Mouse (Mus musculus): ENCODE measurements around the gene Mprip.
A peak's percentile ranks its signal among the peaks of the same experiment; 100 is the strongest.

Gene Mprip

DNA sequence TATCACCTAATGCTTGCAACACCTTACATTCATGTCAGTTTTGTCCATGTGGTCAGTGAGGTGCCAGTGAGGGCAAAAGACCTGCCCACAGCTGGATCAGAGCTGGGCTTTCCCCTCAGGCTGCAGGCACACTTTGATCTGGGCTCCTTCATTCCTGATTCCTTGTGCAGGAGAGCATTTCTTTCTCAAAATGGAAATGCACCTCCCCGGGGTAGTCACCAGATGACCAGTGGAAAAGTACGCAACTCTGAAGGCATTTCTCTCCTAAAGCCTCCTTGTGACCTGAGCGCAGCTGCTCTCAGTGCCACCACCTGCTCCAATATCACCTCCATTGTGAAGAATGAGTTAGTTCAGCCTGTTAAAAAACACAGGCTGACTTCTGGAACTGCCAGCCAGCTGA, at the start of gene Mprip:
Gene Mprip (plus strand): TSS at position 301 of the 400 bp plus-strand sequence.
- DNase-seq: no peak

DNA sequence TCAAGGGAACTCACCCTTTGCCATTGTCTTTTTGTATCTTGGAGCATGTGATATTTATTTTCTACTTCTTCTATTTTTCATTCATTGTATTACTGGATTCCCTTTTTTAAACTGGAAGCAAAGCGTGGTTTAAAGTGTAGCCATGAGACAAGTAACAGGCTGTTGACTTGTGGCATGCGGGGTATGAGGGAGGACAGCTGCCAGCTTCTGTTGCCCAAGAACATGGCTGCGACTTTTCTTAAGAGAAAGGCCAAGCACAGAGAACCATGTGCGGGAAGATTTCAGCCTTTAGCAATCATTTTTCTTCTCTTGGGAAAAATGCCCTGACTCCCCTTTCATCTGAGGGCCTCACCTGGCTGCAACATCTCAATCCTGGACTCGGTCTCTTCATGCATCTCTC, 49.5 kb upstream of the Mprip start:
- peak; percentile 56 for DNase-seq

DNA sequence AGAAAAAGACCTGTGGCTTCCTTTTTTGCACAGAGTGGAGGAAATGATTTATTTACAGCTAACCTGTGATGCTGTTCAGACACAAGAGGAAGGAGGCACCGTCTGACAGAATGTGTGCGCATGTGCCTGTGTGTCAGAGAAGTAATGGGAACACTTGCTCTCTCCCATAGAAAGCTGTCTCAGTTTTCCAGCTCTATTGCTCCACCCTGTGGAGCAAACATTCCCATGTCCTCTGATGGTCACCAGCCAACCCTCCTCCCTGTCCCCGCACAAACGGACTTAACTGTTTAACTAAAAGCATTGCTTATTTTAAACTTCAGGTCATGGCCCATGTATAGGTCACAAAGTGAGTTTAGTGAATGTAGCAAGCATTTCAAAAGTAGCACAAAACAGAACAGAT, 47.0 kb upstream of the Mprip start:
- DNase-seq: no peak

DNA sequence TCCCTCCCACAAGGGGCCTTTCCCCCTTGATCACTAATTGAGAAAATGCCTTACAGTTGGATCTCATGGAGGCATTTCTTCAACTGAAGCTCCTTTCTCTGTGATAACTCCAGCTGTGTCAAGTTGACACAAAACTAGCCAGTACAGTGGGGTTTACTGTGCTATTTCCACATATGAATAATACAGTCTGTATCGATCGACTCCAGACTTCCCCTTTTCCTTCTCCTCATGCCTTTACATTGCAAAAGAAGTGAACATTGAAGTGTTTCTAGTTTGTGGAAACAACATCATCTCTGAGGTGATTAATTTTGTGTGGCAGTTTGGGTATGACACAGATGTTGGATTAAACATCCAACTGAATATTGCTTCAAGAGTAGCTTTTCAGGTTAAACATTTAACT, 44.1 kb upstream of the Mprip start:
- DNase-seq: peak; percentile 4

DNA sequence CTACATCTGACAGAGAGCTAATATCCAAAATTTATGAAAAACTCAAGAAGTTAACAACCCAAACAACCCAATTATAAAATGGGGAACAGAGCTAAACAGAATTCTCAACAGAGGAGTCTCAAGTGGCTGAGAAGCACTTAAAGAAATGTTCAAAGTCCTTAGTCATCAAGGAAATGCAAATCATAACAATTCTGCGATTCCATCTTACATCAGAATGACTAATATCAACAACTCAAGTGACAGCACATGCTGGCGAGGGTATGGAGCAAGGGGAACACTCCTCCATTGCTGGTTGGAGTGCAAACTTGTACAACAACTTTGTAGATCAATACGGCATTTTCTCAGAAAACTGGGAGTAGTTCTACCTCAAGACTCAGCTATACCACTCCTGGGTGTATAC, 38.9 kb upstream of the Mprip start:
- DNase-seq: peak; percentile 16

DNA sequence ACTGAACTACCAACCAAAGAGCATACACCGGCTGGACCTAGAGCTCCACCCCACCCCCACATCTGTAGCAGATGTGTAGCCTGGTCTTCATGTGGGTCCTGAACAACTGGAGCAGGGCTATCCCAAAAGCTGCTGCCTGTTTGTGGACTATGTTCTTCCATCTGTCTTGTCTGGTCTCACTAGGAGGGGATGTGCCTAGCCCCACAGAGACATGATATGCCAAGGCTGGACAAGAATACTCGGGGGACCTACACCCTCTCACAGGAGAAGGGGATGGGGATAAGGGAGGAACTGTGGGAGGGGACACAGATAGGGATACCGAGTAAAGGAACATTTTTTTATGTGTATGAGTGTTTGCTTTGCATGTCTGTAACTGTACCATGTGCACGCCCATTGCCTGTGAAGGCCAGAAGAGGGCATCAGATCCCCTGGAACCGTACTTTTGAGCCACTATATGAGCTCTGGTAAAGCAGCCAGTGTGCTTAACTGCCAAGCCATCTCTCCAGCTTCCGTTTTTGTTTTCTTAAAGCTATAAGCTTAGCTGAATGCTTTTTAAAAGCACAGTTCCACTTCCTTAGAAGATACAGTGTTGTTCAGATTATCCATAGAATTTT, 37.0 kb upstream of the Mprip start:
- peak; percentile 94 for DNase-seq

DNA sequence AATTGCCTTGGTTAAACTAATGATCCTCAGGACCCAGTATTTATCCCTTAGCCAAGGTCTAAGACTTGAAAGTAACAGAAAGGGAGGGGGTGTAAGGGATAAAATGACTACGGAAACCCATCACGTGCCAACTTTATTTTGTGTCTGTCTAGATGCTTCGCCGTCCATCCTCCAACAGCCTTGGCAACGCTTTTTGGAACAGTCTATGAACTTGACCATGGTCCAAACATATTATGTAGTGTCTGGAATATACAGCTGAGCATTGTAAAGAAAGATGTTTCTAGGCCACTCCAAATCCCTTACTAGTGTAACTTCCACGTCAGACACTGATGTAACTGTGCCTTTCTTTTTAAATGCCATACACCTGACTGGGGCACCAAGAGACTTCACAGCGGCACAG, 34.9 kb upstream of the Mprip start:
- DNase-seq: peak; percentile 7

DNA sequence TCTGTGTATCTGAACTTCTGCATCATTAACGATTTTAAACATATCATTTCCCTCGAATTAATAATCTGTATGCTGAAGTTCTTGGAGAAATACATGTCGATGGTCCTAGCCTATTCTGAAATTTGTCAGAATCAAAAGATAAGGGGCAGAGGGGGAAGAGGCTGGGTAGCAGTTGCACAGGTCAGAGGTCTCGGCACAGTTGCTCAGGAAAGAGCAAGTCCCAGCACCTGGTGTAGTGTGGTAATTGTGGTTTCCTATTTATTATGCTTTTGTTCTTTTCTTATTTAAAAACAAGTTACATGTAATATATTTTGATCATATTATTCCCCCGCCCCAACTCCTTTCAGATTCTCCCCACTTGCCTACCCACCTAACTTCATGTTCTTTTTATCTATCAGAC, 32.9 kb upstream of the Mprip start:
- DNase-seq: peak; percentile 44

DNA sequence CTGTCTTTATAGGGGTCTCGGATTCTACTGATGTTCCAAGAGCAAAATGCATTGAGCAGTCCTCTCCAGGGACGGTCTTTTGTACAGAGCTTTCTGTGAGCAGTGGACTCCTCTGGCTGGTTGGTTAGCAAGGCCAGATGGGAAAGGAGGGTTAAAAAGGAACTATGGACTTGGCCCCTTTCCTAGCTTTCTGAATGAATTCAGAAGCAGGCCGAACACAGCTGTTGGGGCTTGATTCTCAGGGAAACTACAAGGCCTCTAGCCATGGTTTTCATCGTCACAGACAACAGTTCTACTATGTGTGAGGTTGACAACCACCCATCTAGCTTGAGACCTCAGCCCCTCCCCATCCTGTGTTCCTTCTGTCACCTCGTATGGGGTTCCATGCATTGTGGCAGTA, 31.2 kb upstream of the Mprip start:
- no peak for DNase-seq

DNA sequence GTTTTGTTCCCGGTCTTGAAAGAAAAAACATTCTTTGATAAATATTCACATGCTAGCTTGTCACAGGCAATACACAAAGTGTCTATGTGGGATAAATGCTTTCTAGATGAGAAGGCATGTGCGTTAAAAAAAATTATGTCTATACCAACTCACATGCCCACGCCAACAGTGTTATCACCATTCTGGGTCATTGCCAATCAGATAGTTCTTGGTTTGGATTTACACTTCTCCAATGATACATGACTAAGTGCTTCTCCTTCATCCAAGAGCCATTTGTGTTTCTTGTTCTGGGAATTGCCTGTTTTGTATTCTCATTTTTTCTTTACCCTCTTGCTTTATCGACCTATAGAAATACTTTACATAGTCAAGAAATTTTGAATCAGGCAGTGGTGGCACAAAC, 29.1 kb upstream of the Mprip start:
- peak; percentile 16 for DNase-seq

DNA sequence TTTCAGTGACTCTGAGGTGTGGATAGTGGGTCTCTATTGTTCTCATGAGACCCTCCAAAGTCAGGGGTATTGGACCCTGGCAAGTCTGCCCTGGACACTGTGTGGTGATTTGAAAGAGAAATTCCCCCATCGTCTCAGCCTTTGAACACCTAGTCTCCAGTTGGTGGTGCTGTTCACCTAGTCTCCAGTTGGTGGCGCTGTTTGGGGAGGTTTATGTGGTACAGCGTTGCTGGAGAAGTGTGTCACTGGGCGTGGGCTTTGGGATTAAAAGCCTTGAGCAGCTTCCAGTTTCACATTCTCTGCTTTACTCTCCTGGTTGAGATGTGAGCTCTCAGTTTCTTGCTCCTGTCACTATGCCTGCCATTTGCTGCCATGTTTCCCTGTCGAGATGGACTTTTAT, 28.1 kb upstream of the Mprip start:
- peak; percentile 94 for DNase-seq

DNA sequence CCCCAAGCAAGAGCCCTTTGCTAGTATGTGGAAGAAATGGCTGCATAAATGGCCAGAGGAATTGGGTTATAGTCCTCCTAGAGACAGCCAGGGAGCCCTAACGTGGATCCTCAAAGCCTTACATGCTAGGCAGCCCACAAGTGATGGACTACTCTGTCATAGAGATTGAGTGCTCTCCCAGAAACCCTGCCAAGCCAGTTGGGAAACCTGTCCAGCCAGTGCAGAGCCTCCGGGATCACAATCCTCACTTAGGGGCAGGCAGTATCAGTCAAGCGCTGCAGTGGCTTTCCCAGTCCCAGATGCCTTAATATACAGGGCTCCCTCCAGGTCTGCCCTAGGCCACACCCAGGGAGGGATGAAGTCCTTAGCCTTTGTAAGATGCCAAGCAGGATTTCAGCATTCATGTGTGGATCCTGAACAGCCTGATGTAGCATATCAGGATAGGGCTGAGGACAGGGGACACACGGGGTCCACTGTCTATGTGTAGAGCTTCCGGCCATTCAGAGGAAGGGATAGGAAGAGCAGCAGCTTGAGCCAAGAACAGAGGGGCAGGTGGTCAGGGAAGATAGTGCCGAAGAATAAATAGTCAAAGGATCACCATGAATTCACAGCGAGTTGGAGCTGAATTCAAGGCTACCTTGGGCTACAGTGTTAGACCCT, 27.0 kb upstream of the Mprip start:
- DNase-seq: peak; percentile 91

DNA sequence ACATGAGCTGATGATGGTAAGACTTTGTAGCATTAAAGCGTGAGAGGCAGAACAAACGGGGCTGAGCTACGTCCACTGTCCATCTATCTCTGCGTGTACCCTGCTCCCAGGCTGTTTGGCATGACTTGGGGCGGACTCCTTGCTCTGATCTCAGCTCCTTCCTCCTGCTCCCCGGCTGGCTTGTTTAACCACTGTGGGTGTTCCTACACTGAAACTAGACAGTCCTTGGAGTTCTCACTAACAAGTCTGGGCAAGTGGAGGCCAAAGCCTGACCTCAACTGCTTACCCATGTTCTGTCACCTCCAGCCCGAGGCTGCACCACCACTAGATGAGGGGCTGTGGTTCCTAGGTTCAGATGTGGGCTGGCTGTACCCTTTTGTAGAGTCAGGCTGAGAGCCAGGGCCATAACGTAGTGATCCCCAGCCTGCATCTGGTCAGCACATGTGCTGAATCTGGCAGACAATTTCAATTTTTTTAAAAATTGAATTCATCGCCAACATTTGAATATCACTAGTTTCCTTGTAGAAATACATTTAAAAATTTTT, 25.8 kb upstream of the Mprip start:
- DNase-seq: peak; percentile 91

DNA sequence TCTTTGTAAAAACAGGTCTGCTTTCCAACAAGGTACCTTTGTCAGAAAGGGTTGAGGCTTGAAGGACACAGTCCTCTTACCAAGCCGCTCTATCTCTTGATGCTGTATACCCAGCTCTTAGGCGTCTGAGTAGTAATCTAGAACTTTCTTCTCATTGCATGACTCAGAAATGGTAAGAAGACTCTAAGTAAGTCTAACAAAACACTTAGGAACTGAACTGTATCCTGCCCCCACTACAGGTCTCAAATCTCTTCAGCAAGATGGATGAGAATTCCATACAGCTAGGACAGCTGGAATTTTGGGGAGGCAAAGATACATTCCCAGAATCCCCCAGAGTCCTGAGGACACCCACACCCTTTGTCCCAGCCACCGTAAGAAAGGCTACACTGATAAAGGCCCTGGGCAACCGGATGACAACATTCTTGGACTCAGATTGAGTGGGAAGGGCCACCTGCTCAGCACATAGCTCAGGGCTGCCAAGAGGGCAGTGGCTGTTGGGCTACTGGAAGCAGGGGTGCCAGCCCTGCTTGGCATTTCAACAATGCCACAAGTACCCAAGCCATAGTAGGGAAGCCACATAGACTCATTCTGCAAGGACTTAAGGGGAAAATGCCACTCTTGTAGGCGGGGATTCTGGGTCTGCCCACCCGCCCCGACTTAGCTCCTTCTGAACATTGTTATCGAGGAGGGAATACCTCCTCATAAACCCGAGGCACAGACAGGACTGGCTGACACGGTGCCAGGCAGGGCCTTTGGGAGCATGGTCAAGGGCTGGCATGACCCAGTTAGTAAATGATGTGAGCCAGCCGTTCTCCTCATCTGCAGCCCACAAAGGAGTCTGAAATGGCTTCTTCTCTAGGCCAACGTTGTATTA, 25.0 kb upstream of the Mprip start:
- peak; percentile 96 for DNase-seq

DNA sequence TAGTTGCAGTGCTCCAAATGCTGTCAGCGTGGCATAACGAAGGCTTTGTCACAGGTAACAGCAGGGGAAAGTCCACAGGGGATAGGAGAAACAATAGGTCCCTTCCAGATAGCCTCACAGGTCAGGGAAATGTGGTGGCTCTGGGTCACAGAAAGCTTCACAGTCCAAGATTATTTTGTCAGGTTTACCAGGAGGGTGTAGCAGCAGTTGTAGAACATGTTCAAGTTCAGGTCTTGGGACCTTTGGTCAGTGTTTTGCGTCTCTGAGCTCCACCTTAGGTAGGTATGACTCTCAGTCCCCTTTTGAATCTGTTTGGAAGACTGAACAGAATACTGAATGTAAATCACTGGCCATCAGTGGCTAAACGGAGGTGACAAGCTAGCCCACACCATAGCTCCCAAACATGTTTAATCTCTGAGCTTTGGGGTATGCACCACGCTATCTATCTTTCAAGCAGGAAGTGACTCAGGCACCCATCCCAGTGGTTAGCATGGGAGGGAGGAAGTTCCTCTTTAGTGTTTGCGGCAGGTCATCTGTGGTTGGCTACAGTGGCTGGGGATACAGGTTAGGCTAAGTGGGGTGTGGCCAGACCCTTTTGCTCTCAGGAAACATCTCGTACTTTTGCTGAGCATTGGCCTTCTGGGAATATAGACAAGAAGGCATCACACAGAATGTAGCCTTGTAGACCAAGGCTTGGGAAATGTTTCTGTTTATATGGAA, 24.2 kb upstream of the Mprip start:
- peak; percentile 95 for DNase-seq

DNA sequence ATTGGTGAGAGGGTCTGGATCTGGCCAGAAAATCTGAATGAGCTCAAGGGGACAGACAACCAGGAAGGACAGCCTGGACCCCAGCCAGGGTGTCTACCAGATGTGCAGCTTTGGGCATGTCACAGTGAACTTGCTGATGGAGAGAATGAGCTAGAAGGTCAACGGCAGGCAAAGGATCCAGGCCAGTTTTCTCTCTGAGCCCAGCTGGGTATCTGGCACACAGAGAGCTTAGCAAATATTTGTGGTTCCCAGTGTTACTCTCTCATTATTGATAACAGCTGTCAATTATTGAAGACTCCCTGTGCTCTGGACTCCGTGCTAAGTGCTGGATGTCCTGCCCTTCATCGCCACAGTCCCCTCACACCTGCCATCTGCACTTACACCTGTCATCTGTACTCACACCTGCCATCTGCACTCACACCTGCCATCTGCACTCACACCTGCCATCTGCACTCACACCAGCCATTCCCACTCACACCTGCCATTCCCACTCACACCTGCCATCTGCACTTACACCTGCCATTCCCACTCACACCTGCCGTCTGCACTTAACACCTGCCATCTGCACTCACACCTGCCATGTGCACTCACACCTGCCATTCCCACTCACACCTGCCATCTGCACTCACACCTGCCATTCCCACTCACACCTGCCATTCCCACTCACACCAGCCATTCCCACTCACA, 21.0 kb upstream of the Mprip start:
- DNase-seq: no peak

DNA sequence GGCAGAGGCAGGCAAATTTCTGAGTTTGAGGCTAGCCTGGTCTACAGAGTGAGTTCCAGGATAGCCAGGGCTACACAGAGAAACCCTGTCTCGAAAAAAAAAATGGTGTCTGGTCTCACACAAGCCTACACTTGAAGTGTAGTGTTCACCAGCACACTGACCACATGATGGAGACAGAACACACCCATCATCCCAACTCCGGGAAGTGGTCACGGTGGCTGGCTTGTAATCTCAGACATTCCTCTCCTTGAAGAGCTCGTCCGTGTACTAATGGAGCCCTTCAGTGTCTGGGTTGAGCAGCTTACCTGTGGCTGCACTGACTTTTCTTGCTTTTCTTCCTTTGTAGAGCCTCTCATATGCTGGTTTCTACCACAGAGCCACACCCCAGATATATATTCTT, 19.9 kb upstream of the Mprip start:
- peak; percentile 91 for DNase-seq

DNA sequence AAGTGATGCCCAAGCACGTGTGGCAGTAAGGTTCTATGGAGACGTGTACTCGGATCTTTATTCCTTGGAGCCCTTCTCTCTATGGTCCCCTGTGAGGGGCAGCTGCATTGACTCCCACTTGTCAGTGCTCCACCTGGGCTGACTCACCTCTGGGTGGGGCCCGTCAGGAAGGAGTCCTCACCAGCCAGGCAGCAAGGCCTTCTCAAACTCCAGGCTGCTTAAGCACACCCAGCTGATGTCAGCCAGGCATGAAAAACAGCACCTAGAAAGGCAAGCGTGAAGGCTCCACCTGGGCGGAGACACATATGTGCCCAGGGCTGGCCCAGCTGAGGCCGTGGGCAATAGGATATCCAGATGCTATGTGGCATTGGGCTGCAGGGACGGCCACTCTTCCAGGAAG, 18.7 kb upstream of the Mprip start:
- peak; percentile 81 for DNase-seq

DNA sequence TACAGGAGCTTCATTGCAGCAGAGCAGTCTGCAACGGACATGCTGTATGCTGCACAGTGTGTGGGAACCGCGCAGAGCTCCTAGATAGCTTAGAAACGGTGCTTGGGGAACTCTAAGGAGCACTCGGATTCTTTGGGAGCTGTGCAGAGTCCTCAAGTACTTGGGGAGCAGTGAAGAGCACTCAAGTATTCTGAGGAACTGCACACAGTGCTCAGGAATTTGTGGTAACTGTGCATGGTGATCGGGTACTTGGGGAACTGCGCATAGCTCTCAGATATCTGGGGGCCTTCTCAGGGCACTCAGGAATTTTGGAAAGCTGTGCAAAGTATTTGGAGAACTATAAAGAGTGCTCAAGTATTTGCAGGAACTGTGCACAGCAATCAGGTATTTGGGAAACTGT, 16.1 kb upstream of the Mprip start:
- peak; percentile 54 for DNase-seq

DNA sequence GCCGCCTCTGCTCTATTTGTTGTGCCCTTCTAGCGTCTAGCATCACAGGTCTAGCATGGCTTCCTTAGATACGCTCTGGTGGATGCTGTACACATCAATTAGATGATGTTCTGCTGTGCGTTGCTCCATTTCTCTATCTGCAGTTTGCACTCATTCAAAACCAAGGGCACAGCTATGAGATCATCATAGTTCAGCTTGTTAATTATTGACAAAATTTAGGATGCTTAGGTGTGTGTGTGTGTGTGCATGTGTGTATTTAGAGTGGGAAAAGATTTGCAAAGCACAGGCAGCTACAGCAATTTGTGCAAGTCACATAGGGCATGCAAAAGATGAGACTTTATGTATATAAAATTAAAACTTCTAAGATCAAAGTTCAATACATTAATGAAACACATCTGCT, 12.0 kb upstream of the Mprip start:
- DNase-seq: no peak

DNA sequence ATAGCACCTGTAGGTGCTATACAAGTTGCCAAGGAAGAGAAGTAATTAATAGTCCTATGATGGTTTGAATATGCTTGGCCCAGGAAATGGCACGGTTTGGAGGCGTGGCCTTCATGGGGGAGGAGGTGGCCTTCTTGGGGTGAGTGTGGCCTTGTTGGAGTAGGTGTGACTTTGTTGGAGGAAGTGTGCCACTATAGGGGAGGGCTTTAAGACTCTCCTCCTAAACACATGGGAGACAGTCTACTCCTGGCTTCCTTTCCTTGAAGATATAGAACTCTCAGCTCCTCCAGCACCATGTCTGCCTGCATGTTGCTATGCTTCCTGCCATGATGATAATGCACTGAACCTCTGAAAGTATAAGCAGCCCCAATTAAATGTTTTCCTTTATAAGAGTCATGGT, 8.1 kb upstream of the Mprip start:
- DNase-seq: no peak

DNA sequence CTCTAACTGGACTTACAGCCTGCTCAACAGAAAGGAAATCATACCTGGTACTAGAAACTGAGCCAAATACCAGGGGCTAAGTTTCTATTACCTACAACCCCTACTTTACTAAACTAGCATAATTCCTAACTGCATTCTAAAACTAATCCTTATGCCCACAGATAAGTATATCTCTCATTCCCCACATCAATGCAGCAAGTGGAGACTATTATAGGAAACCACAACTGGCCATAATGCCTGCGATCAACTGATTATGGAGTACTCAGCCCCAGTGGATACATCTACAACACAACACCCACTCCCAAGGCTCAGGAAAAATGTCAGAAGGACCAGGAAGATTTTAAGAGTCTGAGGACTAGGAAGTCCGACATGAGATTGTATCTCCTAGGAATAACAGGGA, 7.6 kb upstream of the Mprip start:
- no peak for DNase-seq

DNA sequence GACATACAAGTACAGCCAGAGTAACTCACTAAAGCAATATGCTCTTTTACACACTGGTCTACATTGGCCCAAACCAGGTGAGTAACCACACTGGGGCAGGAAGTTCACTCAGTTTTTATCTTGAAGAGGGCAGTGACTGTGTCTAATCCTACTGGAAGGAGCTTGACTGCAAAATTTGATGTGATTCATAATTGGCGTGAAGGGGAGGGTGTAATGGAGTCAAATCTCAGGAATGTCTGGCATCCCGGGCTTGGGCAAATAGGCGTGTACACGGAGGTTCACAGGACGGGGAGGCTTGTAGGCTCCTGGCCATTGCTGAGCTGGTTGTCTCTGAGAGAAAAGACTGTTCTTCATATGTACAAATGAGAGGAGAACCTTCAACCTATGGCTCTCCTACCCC, 5.8 kb upstream of the Mprip start:
- peak; percentile 87 for DNase-seq
